ENCODE assay signal across 28 mouse cellular contexts in genomic region chr2:165050826-165051548, GRCm38 (mm10). TPM values are rescaled to one million over a fixed set of nuclear protein-coding genes. Genes with fewer than 3 reads are reported as not detected.
DNase-seq lines count a peak whose midpoint lies in the region; ATAC-seq and TF ChIP-seq lines count a peak whose summit lies in the region.
"Had no signal": no experiment of that assay in that cellular context is flagged by ENCODE, and none has a peak within 500 bp of the region (broad histone marks: within the 10 kb centered on the region; RNA-seq: fewer than 3 reads in every experiment).

No protein-coding gene starts in this region.

- no peaks in the 10 kb centered on the region for H3K79me2 ChIP-seq in MEL (ENCODE audit: control insufficient read depth, insufficient read depth, low read length, poor library complexity)

- no peak for TF ChIP-seq CTCF in MEL (IDR thresholded peaks at IDR 0.05 in 2 of 3, conservative IDR thresholded peaks at IDR 0.05 in 1 of 3; ENCODE audit: control insufficient read depth in 1 of 3, insufficient read depth in 1 of 3, low read depth in 2 of 3, low read length in 3 of 3, poor library complexity in 1 of 3, severe bottlenecking in 1 of 3)
- no peak for TF ChIP-seq CTCF in intestine, postnatal 0 days (IDR thresholded peaks at IDR 0.05; ENCODE audit: low read depth)

- H3K27me3 ChIP-seq in forebrain, embryonic 11.5 days (ENCODE audit: control insufficient read depth, insufficient read depth, low read length): peaks cover 2% of the 10 kb centered on the region; the same call in 1 of the 2 replicates
- peaks cover 4% of the 10 kb centered on the region; the same call in 1 of the 2 replicates for H3K27me3 ChIP-seq in forebrain, embryonic 15.5 days
- H3K27me3 ChIP-seq in MEL (ENCODE audit: control insufficient read depth in 1 of 2, insufficient read depth in 2 of 2, low read length in 2 of 2): no peaks in the 10 kb centered on the region; a peak in 1 of 4 replicates
- H3K27me3 ChIP-seq in hindbrain, embryonic 12.5 days: peaks cover 10% of the 10 kb centered on the region
- H3K27me3 ChIP-seq in midbrain, embryonic 13.5 days: peaks cover 15% of the 10 kb centered on the region
- no peaks in the 10 kb centered on the region for H3K27me3 ChIP-seq in intestine, postnatal 0 days (replicated peaks; ENCODE audit: control insufficient read depth, insufficient read depth, low read length)
- H3K27me3 ChIP-seq: limb, embryonic 15.5 days had no signal

- TF ChIP-seq RAD21 in MEL (IDR thresholded peaks at IDR 0.05; ENCODE audit: low read depth, low read length): no peak

- no peak overlapping the region for H3K4me2 ChIP-seq in forebrain, embryonic 11.5 days (ENCODE audit: low read depth, low read length, severe bottlenecking)
- no peak overlapping the region for H3K4me2 ChIP-seq in forebrain, embryonic 15.5 days (replicated peaks)
- H3K4me2 ChIP-seq in hindbrain, embryonic 12.5 days (replicated peaks): no peak overlapping the region
- no peak overlapping the region for H3K4me2 ChIP-seq in midbrain, embryonic 13.5 days (replicated peaks)
- H3K4me2 ChIP-seq in intestine, postnatal 0 days (replicated peaks; ENCODE audit: low read depth): no peak overlapping the region
- H3K4me2 ChIP-seq: embryonic facial prominence, embryonic 12.5 days; limb, embryonic 15.5 days had no signal

- WGBS in forebrain, embryonic 11.5 days: 68% methylated on average over 18 of the region's 18 CpGs
- 65% methylated on average over 18 of the region's 18 CpGs for WGBS in forebrain, embryonic 15.5 days
- WGBS in hindbrain, embryonic 12.5 days: 81% methylated on average over 18 of the region's 18 CpGs
- 66% methylated on average over 18 of the region's 18 CpGs for WGBS in midbrain, embryonic 13.5 days
- WGBS in intestine, postnatal 0 days: 71% methylated on average over 18 of the region's 18 CpGs

- H3K27ac ChIP-seq in forebrain, embryonic 11.5 days (ENCODE audit: low read depth, low read length): no peak overlapping the region
- H3K27ac ChIP-seq in forebrain, embryonic 15.5 days (replicated peaks): no peak overlapping the region
- peak overlapping the region; percentile 63 for H3K27ac ChIP-seq in MEL (ENCODE audit: control insufficient read depth, low read depth, low read length)
- peak overlapping the region; percentile 25; the same call in 1 of the 2 replicates for H3K27ac ChIP-seq in hindbrain, embryonic 12.5 days
- H3K27ac ChIP-seq in midbrain, embryonic 13.5 days: peak overlapping the region; percentile 76
- no peak overlapping the region for H3K27ac ChIP-seq in intestine, postnatal 0 days (ENCODE audit: low read depth, low read length)
- H3K27ac ChIP-seq: embryonic facial prominence, embryonic 12.5 days; heart, adult 2 months; limb, embryonic 15.5 days had no signal

- no peak overlapping the region for H3K9ac ChIP-seq in forebrain, embryonic 11.5 days (ENCODE audit: low read length)
- no peak overlapping the region for H3K9ac ChIP-seq in forebrain, embryonic 15.5 days (replicated peaks)
- peak overlapping the region; percentile 60 for H3K9ac ChIP-seq in MEL (ENCODE audit: control insufficient read depth, low read depth, low read length, poor library complexity, severe bottlenecking)
- H3K9ac ChIP-seq in hindbrain, embryonic 12.5 days: no peak overlapping the region
- H3K9ac ChIP-seq in midbrain, embryonic 13.5 days (replicated peaks): no peak overlapping the region; the same call in 1 of the 2 replicates
- H3K9ac ChIP-seq in intestine, postnatal 0 days (ENCODE audit: low read depth, low read length): no peak overlapping the region
- H3K9ac ChIP-seq: embryonic facial prominence, embryonic 12.5 days; limb, embryonic 15.5 days; liver, postnatal 0 days had no signal

- H3K9me3 ChIP-seq in forebrain, embryonic 11.5 days (ENCODE audit: control insufficient read depth, low read length): no peaks in the 10 kb centered on the region
- no peaks in the 10 kb centered on the region for H3K9me3 ChIP-seq in forebrain, embryonic 15.5 days
- no peaks in the 10 kb centered on the region for H3K9me3 ChIP-seq in MEL (replicated peaks; ENCODE audit: insufficient read depth, low read length)
- H3K9me3 ChIP-seq in hindbrain, embryonic 12.5 days (replicated peaks): 0 out of 2 replicates have a peak, but pooled peaks cover 4% of the 10 kb centered on the region
- H3K9me3 ChIP-seq in midbrain, embryonic 13.5 days: no peaks in the 10 kb centered on the region
- no peaks in the 10 kb centered on the region for H3K9me3 ChIP-seq in intestine, postnatal 0 days (ENCODE audit: control insufficient read depth)
- H3K9me3 ChIP-seq: embryonic facial prominence, embryonic 12.5 days; limb, embryonic 15.5 days had no signal

- no peak for ATAC-seq in forebrain, embryonic 11.5 days (replicated peaks; ENCODE audit: low FRiP score)
- no peak for ATAC-seq in forebrain, embryonic 15.5 days (replicated peaks)
- ATAC-seq in hindbrain, embryonic 12.5 days (ENCODE audit: low FRiP score): no peak
- ATAC-seq in midbrain, embryonic 13.5 days: no peak
- no peak for ATAC-seq in intestine, postnatal 0 days
- ATAC-seq: liver, postnatal 0 days had no signal

- H3K4me1 ChIP-seq in forebrain, embryonic 11.5 days (replicated peaks; ENCODE audit: control insufficient read depth, insufficient read depth, low read length): peaks cover 8% of the 10 kb centered on the region
- H3K4me1 ChIP-seq in forebrain, embryonic 15.5 days: peaks cover 13% of the 10 kb centered on the region
- H3K4me1 ChIP-seq in MEL (ENCODE audit: control insufficient read depth in 1 of 2, insufficient read depth in 2 of 2, low read length in 2 of 2): peaks cover 0 to 9% of the 10 kb centered on the region in 2 experiments; a peak in 1 of 4 replicates
- H3K4me1 ChIP-seq in hindbrain, embryonic 12.5 days: peaks cover 13% of the 10 kb centered on the region
- H3K4me1 ChIP-seq in midbrain, embryonic 13.5 days (replicated peaks): peaks cover 39% of the 10 kb centered on the region
- H3K4me1 ChIP-seq in intestine, postnatal 0 days (replicated peaks; ENCODE audit: control insufficient read depth, insufficient read depth, low read length): 0 out of 2 replicates have a peak, but pooled peaks cover 10% of the 10 kb centered on the region

- no peak overlapping the region for H3K4me3 ChIP-seq in forebrain, embryonic 11.5 days (ENCODE audit: low read depth, low read length)
- no peak overlapping the region for H3K4me3 ChIP-seq in forebrain, embryonic 15.5 days
- H3K4me3 ChIP-seq in MEL (ENCODE audit: control insufficient read depth in 1 of 2, insufficient read depth in 1 of 2, low read depth in 2 of 2, low read length in 2 of 2): peak overlapping the region; percentile 48 to 68
- no peak overlapping the region for H3K4me3 ChIP-seq in hindbrain, embryonic 12.5 days
- no peak overlapping the region for H3K4me3 ChIP-seq in midbrain, embryonic 13.5 days (replicated peaks)
- no peak overlapping the region for H3K4me3 ChIP-seq in intestine, postnatal 0 days (ENCODE audit: low read depth, low read length)
- H3K4me3 ChIP-seq: embryonic facial prominence, embryonic 12.5 days; heart, adult 2 months; limb, embryonic 15.5 days had no signal

- no peak for TF ChIP-seq EP300 in MEL (IDR thresholded peaks at IDR 0.05; ENCODE audit: low read depth in 1 of 2, low read length in 2 of 2)

- peak; percentile 47 for DNase-seq in forebrain, embryonic 11.5 days (ENCODE audit: low spot score)
- peak; percentile 57 for DNase-seq in MEL (ENCODE audit: low read depth, low spot score)
- no peak for DNase-seq in right cerebral cortex, postnatal 4 days
- DNase-seq in T-cell, adult 2 months (ENCODE audit: low spot score): no peak
- DNase-seq: adrenal gland, adult 2 months; cerebellum, adult 11-12 months; heart, adult 2 months; kidney, adult 2 months; kidney, postnatal 14 days; layer of hippocampus, adult 9-11 months; liver, postnatal 0 days; lung, postnatal 14 days; right cerebral cortex, adult 18-20 months; thymus, adult 2 months had no signal

- H3K36me3 ChIP-seq in forebrain, embryonic 11.5 days (ENCODE audit: control insufficient read depth, insufficient read depth, low read length): no peaks in the 10 kb centered on the region
- no peaks in the 10 kb centered on the region for H3K36me3 ChIP-seq in forebrain, embryonic 15.5 days
- H3K36me3 ChIP-seq in MEL (ENCODE audit: control insufficient read depth in 1 of 2, insufficient read depth in 2 of 2, low read length in 2 of 2): peaks cover 0 to 5% of the 10 kb centered on the region in 2 experiments; a peak in 2 of 4 replicates
- H3K36me3 ChIP-seq in hindbrain, embryonic 12.5 days: no peaks in the 10 kb centered on the region
- no peaks in the 10 kb centered on the region for H3K36me3 ChIP-seq in midbrain, embryonic 13.5 days
- no peaks in the 10 kb centered on the region for H3K36me3 ChIP-seq in intestine, postnatal 0 days (ENCODE audit: control insufficient read depth, insufficient read depth)
- H3K36me3 ChIP-seq: embryonic facial prominence, embryonic 12.5 days; limb, embryonic 15.5 days had no signal

- TF ChIP-seq POLR2A in MEL (IDR thresholded peaks at IDR 0.05; ENCODE audit: control insufficient read depth in 1 of 2, insufficient read depth in 1 of 2, low read depth in 1 of 2, low read length in 2 of 2, poor library complexity in 1 of 2): no peak; a peak in 1 of 4 replicates

RNA-seq across cellular contexts. Expression of gene Cd40, which starts 4.4 kb away (rescaled TPM):
- polyA plus RNA-seq in forebrain, embryonic 11.5 days (2014; fragmentation: Nextera tagmentation; extraction: Ambion mirVana): 3.9 and 4.2 TPM in 2 replicates
- 4.8 and 5.8 TPM in 2 replicates for polyA plus RNA-seq in forebrain, embryonic 15.5 days (2015; fragmentation: Nextera tagmentation; extraction: Ambion mirVana)
- total RNA-seq in MEL (2012; rRNA removed): not detected in 2 replicates
- under 1 TPM in 1 of 2 experiments, not detected in 1; 0.08 TPM for polyA plus RNA-seq in MEL (2012; ENCODE audit: insufficient read depth in 1 of 2, insufficient read length in 2 of 2, low read depth in 1 of 2, low replicate concordance in 2 of 2, missing spikeins in 1 of 2)
- 5.4 and 6.8 TPM in 2 replicates for polyA plus RNA-seq in hindbrain, embryonic 12.5 days (2016; fragmentation: Nextera tagmentation; extraction: Ambion mirVana)
- 7.6 and 8.6 TPM in 2 replicates for polyA plus RNA-seq in midbrain, embryonic 13.5 days (2015; fragmentation: Nextera tagmentation; extraction: Ambion mirVana)
- 3.6 and 4.6 TPM in 2 replicates for polyA plus RNA-seq in intestine, postnatal 0 days (2015; fragmentation: Nextera tagmentation; extraction: Ambion mirVana)

RNA-seq across cellular contexts. Expression of gene Ncoa5, which starts 16.3 kb away (rescaled TPM):
- polyA plus RNA-seq in forebrain, embryonic 11.5 days (2014; fragmentation: Nextera tagmentation; extraction: Ambion mirVana): 113 and 114 TPM in 2 replicates
- polyA plus RNA-seq in forebrain, embryonic 15.5 days (2015; fragmentation: Nextera tagmentation; extraction: Ambion mirVana): 131 and 137 TPM in 2 replicates
- 35.1 and 35.8 TPM in 2 replicates for total RNA-seq in MEL (2012; rRNA removed)
- 10 to 100 TPM; 61.0 to 76.6 TPM for polyA plus RNA-seq in MEL (2012; ENCODE audit: insufficient read depth in 1 of 2, insufficient read length in 2 of 2, low read depth in 1 of 2, low replicate concordance in 2 of 2, missing spikeins in 1 of 2)
- polyA plus RNA-seq in hindbrain, embryonic 12.5 days (2016; fragmentation: Nextera tagmentation; extraction: Ambion mirVana): 126 and 129 TPM in 2 replicates
- polyA plus RNA-seq in midbrain, embryonic 13.5 days (2015; fragmentation: Nextera tagmentation; extraction: Ambion mirVana): 132 and 137 TPM in 2 replicates
- 11.9 and 13.9 TPM in 2 replicates for polyA plus RNA-seq in intestine, postnatal 0 days (2015; fragmentation: Nextera tagmentation; extraction: Ambion mirVana)

RNA-seq across cellular contexts. Expression of gene 1700025C18Rik, which starts 39.6 kb away (rescaled TPM):
- polyA plus RNA-seq in forebrain, embryonic 11.5 days (2014; fragmentation: Nextera tagmentation; extraction: Ambion mirVana): not detected in 2 replicates
- not detected in 2 replicates for polyA plus RNA-seq in forebrain, embryonic 15.5 days (2015; fragmentation: Nextera tagmentation; extraction: Ambion mirVana)
- not detected in 2 replicates for total RNA-seq in MEL (2012; rRNA removed)
- polyA plus RNA-seq in MEL (2012; ENCODE audit: insufficient read depth in 1 of 2, insufficient read length in 2 of 2, low read depth in 1 of 2, low replicate concordance in 2 of 2, missing spikeins in 1 of 2): not detected
- polyA plus RNA-seq in hindbrain, embryonic 12.5 days (2016; fragmentation: Nextera tagmentation; extraction: Ambion mirVana): not detected in 2 replicates
- not detected in 2 replicates for polyA plus RNA-seq in midbrain, embryonic 13.5 days (2015; fragmentation: Nextera tagmentation; extraction: Ambion mirVana)
- polyA plus RNA-seq in intestine, postnatal 0 days (2015; fragmentation: Nextera tagmentation; extraction: Ambion mirVana): not detected in 2 replicates
- total RNA-seq: adrenal gland, adult 2 months; common myeloid progenitor, adult 5-6 weeks; ES-E14; gastrocnemius, adult 18-20 months; heart, adult 2 months; left cerebral cortex, adult 8-10 months had no signal
- polyA plus RNA-seq: adrenal gland, adult 2 months; brain, embryonic 14.5 days; C2C12; embryonic facial prominence, embryonic 12.5 days; heart, adult 2 months; heart, embryonic 16.5 days; kidney, adult 2 months; limb, embryonic 15.5 days; liver, postnatal 0 days; stomach, embryonic 14.5 days; thymus, adult 2 months had no signal

Comparison
In these comparisons a context has a peak if more than half of its experiments do, and no peak if none do; other contexts are left out.
1. DNase-seq: peak in forebrain, embryonic 11.5 days (single experiment) and MEL (single experiment); none in right cerebral cortex, postnatal 4 days (single experiment) and T-cell, adult 2 months (single experiment).
2. H3K27ac ChIP-seq: peak in MEL (single experiment), hindbrain, embryonic 12.5 days (single experiment) and midbrain, embryonic 13.5 days (single experiment); none in forebrain, embryonic 11.5 days (single experiment), forebrain, embryonic 15.5 days (single experiment) and intestine, postnatal 0 days (single experiment).
3. H3K4me3 ChIP-seq: peak in MEL (2 of 2); none in forebrain, embryonic 11.5 days (single experiment), forebrain, embryonic 15.5 days (single experiment), hindbrain, embryonic 12.5 days (single experiment), midbrain, embryonic 13.5 days (single experiment) and intestine, postnatal 0 days (single experiment).